Mouse (Mus musculus): ENCODE results near the gene Dnajc8.
"Not testable (repeated sequence)": the region's sequence is repeated elsewhere in the genome, so short reads cannot be mapped to it uniquely, and the experiment has no call there.

Gene Dnajc8

DNA sequence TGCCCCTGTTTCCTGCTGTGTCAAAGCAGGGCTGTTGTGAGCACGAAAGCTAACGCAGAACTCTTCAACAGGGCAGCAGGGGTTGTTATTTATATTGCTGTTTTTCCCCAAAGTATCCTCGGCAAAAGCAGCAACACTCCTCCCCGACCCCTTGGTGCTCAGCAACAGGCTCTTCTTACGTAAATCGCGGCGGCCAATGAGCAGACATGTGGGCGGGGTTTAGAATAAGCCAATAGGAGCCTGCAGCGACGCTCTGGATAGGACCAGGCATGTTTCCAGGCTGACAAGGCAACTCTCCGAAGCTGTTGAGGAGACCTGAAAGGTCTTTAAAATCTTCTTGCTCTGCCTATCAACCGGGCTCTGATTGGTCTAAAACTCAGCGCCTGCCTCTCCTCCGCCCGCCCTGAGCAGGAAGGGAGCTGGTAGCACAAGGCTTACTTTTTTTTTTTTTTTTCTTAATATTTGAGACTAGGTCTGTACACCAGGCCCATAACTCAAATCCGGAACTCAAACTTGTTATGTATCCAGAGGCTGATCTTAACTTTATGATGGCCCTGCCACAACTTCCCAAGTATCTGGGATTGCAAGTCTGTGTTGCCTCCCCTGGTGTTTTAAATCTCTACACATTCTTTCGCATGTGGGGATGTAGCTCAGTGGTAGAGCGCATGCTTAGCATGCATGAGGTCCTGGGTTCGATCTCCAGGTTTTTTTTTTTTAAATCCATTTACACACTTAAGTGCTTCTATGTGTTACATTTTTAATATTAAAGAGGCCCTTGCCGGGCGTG is 19.8 kb upstream of the Dnajc8 start:
- peak; percentile 89 for DNase-seq

DNA sequence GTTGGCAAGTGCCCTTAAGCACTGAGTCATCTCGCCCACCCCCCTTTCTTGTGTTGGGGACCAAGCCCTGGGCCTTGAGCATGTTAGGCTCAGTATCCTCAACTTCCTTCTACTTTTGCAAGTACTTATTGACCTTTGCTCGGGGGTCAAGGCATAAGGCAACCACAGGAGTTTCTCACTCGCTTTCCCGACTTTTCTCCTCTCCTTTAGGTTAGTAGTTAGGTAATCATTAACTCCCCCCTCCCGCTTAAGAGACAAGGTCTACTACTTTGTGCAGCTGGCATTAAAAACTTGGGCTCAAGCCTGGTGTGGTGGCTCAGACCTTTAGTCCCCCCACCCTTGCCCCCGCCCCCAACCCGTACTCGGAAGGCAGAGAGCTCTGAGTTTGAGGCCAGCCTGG is 17.3 kb upstream of the Dnajc8 start:
- no peak for DNase-seq

- DNase-seq = no peak
Observed at GRCm38 (mm10) chr4:132519188-132519587, 16.2 kb upstream of the Dnajc8 start.

GRCm38 (mm10) chr4:132524321-132524741 is 11.0 kb upstream of the Dnajc8 start:
- DNase-seq = no peak

DNA sequence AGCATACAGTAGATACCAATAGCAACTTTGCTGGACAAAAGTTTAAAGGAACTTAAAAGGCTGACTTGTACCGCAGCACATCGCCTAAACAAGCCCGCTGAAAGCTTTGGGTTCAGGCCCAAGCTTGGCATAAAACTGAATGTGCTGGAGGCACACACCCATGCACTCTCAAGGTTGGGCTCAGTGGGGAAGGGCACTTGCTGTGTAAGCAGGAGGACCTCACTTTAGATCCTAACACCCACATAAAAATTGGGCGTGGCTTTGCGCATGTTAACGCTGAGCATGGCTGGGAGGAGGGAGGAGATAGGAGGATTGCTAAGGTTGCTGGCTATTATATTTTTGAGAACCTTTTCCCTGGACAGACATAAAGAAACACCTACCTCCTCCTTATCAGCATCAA is 10.5 kb upstream of the Dnajc8 start:
- DNase-seq = no peak

- no peak for DNase-seq
Observed at GRCm38 (mm10) chr4:132526678-132527077, 8.7 kb upstream of the Dnajc8 start.

GRCm38 (mm10) chr4:132527917-132528522 is 7.3 kb upstream of the Dnajc8 start:
- no peak for DNase-seq

DNA sequence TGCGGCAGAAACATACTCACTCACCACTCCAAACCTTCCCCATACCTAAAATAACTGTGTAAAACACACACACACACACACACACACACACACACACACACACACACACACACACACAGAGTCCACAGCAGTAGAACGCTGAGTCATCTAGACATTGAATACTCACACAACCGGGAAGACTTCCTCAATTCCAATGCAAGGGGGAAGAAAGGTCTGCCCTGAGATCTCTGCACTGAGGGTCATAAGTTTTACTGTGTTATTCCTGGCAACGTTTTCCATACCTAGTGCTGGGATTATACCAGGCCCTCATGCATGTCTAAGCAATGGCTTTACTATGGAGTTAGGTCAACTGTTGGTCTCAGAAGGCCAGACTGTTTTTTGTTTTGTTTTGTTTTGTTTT is 6.0 kb upstream of the Dnajc8 start:
- DNase-seq = no peak

DNA sequence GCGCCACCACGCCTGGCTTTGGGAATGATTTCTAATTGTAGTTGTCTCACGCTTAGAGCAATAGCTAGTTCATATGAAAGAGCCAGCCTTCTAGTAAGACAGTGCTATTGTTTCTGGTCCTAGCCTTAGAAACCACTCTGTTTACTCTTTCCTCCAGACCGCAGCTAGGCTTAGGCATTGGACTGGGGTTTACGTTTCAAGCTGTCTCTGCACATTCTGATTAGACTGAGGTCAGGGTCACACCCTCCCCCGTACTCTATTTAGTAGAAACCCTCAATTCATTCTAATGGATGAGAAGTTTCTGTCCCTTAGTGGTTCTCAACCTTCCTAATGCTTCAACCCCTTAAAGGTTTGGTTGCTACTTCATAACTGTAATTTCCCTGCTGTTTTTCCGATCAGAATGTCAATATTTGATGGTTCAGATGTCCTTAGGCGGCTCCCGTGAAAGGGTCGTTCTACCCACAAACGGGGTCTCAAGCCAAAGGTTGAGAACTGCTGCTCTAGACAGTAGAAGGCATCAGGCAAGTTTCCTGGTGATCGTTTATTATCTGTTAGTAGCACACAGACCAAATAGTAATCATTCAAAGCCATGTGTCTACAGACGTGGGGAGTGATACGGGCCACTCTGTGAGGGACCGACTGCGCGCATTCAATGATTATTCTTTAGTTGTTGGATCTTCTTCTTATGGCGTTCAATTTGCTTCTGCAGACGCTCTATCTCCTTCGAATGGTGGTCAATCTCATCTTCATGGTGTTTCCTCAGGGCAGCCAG is 5.1 kb upstream of the Dnajc8 start:
- no peak for DNase-seq

DNA sequence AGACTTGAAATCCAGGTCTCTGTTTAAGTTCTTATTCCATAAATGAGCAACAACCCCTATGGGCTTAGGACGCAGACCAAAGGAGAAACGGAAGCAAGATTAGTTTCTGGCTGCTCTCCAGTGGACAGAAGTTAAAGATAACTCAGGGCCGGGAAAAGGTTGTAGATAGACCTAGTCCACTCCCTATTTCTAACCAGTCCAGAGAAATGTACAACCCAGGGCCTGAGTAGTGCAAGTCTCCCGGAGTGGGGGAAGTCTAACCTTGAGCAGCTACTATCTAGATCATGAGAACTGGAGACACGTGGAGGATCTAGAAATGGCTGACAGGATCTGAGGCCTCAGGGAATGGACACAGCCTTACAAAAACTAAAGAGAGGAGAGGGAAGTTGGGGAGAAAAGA is 2.9 kb upstream of the Dnajc8 start:
- peak; percentile 53 for DNase-seq

GRCm38 (mm10) chr4:132532981-132533916 is 2.1 kb upstream of the Dnajc8 start, which contains the start of gene Atpif1:
Gene Atpif1, minus strand, starts transcription at chr4:132533659.
- DNase-seq = peak; percentile 89

DNA sequence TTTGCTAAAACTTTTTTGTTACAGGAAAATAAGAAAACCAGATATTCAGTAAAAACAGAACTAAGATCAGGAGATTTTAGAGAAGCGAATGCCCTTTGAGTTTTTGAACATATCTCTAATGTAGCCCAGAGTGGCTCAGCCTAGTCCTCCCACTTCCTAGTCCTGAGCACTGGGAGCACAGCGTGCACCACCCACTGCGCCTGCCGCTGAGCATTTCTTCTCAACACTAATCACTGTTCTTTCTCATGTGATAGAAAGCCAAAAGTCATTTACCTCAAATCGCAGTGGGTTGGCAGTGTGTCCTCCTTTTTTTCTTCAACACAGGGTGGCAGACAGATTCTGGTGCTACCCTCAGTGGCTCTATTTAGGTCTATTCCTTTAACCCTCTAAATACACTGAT is 4.1 kb downstream of the Dnajc8 start:
- DNase-seq = no peak

- no peak for DNase-seq
Observed at GRCm38 (mm10) chr4:132541413-132541812, 6.1 kb downstream of the Dnajc8 start.

DNA sequence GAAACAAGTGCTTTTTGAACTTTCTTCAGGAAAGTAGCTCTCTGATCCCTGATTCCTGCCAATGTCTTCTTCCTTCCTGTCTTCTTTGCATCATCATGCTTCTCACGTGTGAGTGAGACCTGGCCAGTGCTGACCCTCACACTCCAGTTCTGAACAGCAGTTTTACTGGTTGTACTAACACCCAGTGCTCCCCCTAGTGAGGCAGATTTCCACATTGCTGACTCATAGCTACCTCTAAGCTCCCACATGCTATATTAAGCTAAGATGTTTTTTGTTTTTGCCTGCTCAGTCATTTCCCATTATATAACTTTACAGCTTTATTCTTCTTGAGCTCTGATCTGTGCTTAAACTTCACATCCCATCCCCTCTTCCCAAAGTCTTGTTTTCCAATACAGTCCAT is 7.4 kb downstream of the Dnajc8 start:
- DNase-seq = no peak

- DNase-seq = peak; percentile 77
Observed at GRCm38 (mm10) chr4:132545851-132546250, 10.5 kb downstream of the Dnajc8 start.

- no peak for DNase-seq
Observed at GRCm38 (mm10) chr4:132554221-132554620, 18.9 kb downstream of the Dnajc8 start.

GRCm38 (mm10) chr4:132554653-132555052 is 19.3 kb downstream of the Dnajc8 start:
- no peak for DNase-seq

GRCm38 (mm10) chr4:132555550-132555949 is 20.2 kb downstream of the Dnajc8 start:
- DNase-seq = not testable (repeated sequence)

- no peak for DNase-seq
Observed at GRCm38 (mm10) chr4:132563261-132563660, 27.9 kb downstream of the Dnajc8 start.

DNA sequence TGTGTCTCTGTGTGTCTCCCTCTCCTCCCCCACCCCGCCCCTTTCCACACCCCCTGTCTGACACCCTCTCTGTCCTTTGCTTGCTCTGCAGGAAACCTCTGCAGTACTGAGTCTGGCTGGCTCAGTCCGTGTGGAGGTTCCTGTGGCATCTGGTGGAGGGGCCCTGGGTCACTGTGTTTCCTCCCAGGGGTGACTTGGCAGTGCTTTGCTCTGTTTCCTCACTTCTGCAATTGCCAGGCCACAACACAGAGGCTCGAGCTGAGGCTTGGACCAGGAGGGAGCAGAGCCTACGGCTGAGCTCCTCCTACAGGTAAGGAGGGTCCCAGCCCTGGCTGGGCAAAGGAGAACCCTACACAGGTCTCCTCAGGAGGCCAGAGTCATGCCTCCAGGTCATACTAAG is 28.6 kb downstream of the Dnajc8 start, which contains the start of gene Ptafr:
Gene Ptafr (plus strand): TSS at position 103 of the 400 bp plus-strand sequence.
- DNase-seq = no peak

- no peak for DNase-seq
Observed at GRCm38 (mm10) chr4:132565089-132565747, 29.9 kb downstream of the Dnajc8 start.

DNA sequence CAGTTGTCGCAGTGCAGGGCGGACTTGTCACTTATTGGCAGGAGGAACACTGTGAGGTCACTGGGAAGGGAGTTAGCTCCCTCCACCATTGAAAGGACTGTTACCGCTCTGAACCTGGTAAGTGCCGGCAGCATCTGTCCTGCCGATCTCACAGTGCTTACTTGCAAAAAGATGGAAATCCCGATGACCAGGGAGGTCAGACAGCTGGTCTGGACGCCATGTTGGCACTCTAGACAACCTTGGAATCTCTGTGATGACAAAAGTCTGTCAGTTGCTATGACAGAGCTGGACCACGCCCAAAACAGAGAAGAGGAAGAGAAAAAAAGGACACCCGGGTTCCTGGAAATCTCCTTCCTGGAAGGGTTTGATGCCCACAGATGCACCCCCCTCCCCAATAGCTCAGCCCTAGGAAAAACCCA is 32.0 kb downstream of the Dnajc8 start:
- no peak for DNase-seq

Measured in kidney, adult 18-20 months (tissue).